Mouse (Mus musculus): ENCODE results near the gene 2900026A02Rik. TPM values are rescaled to one million over a fixed set of nuclear protein-coding genes. Genes with fewer than 3 reads are reported as not detected.

Gene 2900026A02Rik
- polyA plus RNA-seq, 1 experiment, result 32.0 TPM

- no peak for DNase-seq
- WGBS, result 33% methylated on average over 11 of the region's 11 CpGs
These were observed 6.6 kb downstream of the 2900026A02Rik start for GRCm38 (mm10) chr5:113214455-113214854.

GRCm38 (mm10) chr5:113214041-113214440 is 7.0 kb downstream of the 2900026A02Rik start:
- no peak for DNase-seq

More at GRCm38 (mm10) chr5:113214455-113214854, 6.6 kb downstream of the 2900026A02Rik start:
- TF ChIP-seq CTCF (IDR thresholded peaks at IDR 0.05; ENCODE audit: insufficient read depth, low read length) (no peak), POLR2A (IDR thresholded peaks at IDR 0.05; ENCODE audit: borderline replicate concordance, extremely low read depth, low read depth, low read length) (no peak)
- Histone ChIP-seq H3K4me1 (ENCODE audit: control insufficient read depth, insufficient read depth, low read length) (peaks cover 33% of the 10 kb centered on the region), H3K4me3 (replicated peaks; ENCODE audit: extremely low read depth, low read depth, low read length) (no peak overlapping the region)

GRCm38 (mm10) chr5:113212156-113212835 is 8.7 kb downstream of the 2900026A02Rik start:
- Histone ChIP-seq H3K4me3 (replicated peaks; ENCODE audit: extremely low read depth, low read depth, low read length) (no peak overlapping the region), H3K4me1 (ENCODE audit: control insufficient read depth, insufficient read depth, low read length) (peaks cover 36% of the 10 kb centered on the region)
- 51% methylated on average over 10 of the region's 10 CpGs for WGBS
- TF ChIP-seq POLR2A (IDR thresholded peaks at IDR 0.05; ENCODE audit: borderline replicate concordance, extremely low read depth, low read depth, low read length) (no peak), CTCF (IDR thresholded peaks at IDR 0.05; ENCODE audit: insufficient read depth, low read length) (no peak)
- DNase-seq, result no peak

More at GRCm38 (mm10) chr5:113214041-113214440, 7.0 kb downstream of the 2900026A02Rik start:
- no peak overlapping the region for H3K4me3 ChIP-seq (replicated peaks; ENCODE audit: extremely low read depth, low read depth, low read length)
- H3K4me1 ChIP-seq (ENCODE audit: control insufficient read depth, insufficient read depth, low read length), result peaks cover 35% of the 10 kb centered on the region
- 60% methylated on average over 8 of the region's 8 CpGs for WGBS
- TF ChIP-seq POLR2A (IDR thresholded peaks at IDR 0.05; ENCODE audit: borderline replicate concordance, extremely low read depth, low read depth, low read length), result no peak
- no peak for TF ChIP-seq CTCF (IDR thresholded peaks at IDR 0.05; ENCODE audit: insufficient read depth, low read length)

- WGBS, result 53% methylated on average over 6 of the region's 6 CpGs
- no peak for DNase-seq
- H3K4me3 ChIP-seq (replicated peaks; ENCODE audit: extremely low read depth, low read depth, low read length), result no peak overlapping the region
- TF ChIP-seq CTCF (IDR thresholded peaks at IDR 0.05; ENCODE audit: insufficient read depth, low read length) (no peak), POLR2A (IDR thresholded peaks at IDR 0.05; ENCODE audit: borderline replicate concordance, extremely low read depth, low read depth, low read length) (0 out of 2 replicates have a peak, but pooled peaks have one; percentile 13)
- peaks cover 39% of the 10 kb centered on the region for H3K4me1 ChIP-seq (ENCODE audit: control insufficient read depth, insufficient read depth, low read length)
These were observed 10.7 kb downstream of the 2900026A02Rik start for GRCm38 (mm10) chr5:113210314-113210713.

GRCm38 (mm10) chr5:113209898-113210297 is 11.1 kb downstream of the 2900026A02Rik start:
- H3K4me3 ChIP-seq (replicated peaks; ENCODE audit: extremely low read depth, low read depth, low read length), result no peak overlapping the region
- DNase-seq, result no peak
- no peak for TF ChIP-seq POLR2A (IDR thresholded peaks at IDR 0.05; ENCODE audit: borderline replicate concordance, extremely low read depth, low read depth, low read length)
- no peak for TF ChIP-seq CTCF (IDR thresholded peaks at IDR 0.05; ENCODE audit: insufficient read depth, low read length)
- peaks cover 39% of the 10 kb centered on the region for H3K4me1 ChIP-seq (ENCODE audit: control insufficient read depth, insufficient read depth, low read length)
- WGBS, result 41% methylated on average over 13 of the region's 13 CpGs

- Histone ChIP-seq H3K4me3 (replicated peaks; ENCODE audit: extremely low read depth, low read depth, low read length) (no peak overlapping the region), H3K4me1 (ENCODE audit: control insufficient read depth, insufficient read depth, low read length) (peaks cover 39% of the 10 kb centered on the region)
- no peak for DNase-seq
- WGBS, result 35% methylated on average over 11 of the region's 11 CpGs
- TF ChIP-seq POLR2A (IDR thresholded peaks at IDR 0.05; ENCODE audit: borderline replicate concordance, extremely low read depth, low read depth, low read length), result peak; percentile 22; the same call in 1 of the 2 replicates
- TF ChIP-seq CTCF (IDR thresholded peaks at IDR 0.05; ENCODE audit: insufficient read depth, low read length), result no peak
These were observed 11.7 kb downstream of the 2900026A02Rik start for GRCm38 (mm10) chr5:113209401-113209750.

- H3K4me3 ChIP-seq (replicated peaks; ENCODE audit: extremely low read depth, low read depth, low read length), result no peak overlapping the region
- no peak for TF ChIP-seq POLR2A (IDR thresholded peaks at IDR 0.05; ENCODE audit: borderline replicate concordance, extremely low read depth, low read depth, low read length)
- TF ChIP-seq CTCF (IDR thresholded peaks at IDR 0.05; ENCODE audit: insufficient read depth, low read length), result no peak
These were observed 12.2 kb downstream of the 2900026A02Rik start for GRCm38 (mm10) chr5:113208622-113209400.

GRCm38 (mm10) chr5:113208048-113208447 is 13.0 kb downstream of the 2900026A02Rik start:
- DNase-seq, result peak; percentile 41
- WGBS, result 16% methylated on average over 4 of the region's 4 CpGs

More at GRCm38 (mm10) chr5:113208622-113209400, 12.2 kb downstream of the 2900026A02Rik start:
- DNase-seq, result peak; percentile 49
- 27% methylated on average over 11 of the region's 11 CpGs for WGBS
- H3K4me1 ChIP-seq (ENCODE audit: control insufficient read depth, insufficient read depth, low read length), result peaks cover 35% of the 10 kb centered on the region

GRCm38 (mm10) chr5:113206670-113207352 is 14.2 kb downstream of the 2900026A02Rik start:
- Histone ChIP-seq H3K4me3 (replicated peaks; ENCODE audit: extremely low read depth, low read depth, low read length) (no peak overlapping the region), H3K4me1 (ENCODE audit: control insufficient read depth, insufficient read depth, low read length) (peaks cover 26% of the 10 kb centered on the region)
- TF ChIP-seq CTCF (IDR thresholded peaks at IDR 0.05; ENCODE audit: insufficient read depth, low read length), result no peak
- DNase-seq, result no peak
- 23% methylated on average over 9 of the region's 9 CpGs for WGBS

More at GRCm38 (mm10) chr5:113208048-113208447, 13.0 kb downstream of the 2900026A02Rik start:
- TF ChIP-seq POLR2A (IDR thresholded peaks at IDR 0.05; ENCODE audit: borderline replicate concordance, extremely low read depth, low read depth, low read length) (no peak), CTCF (IDR thresholded peaks at IDR 0.05; ENCODE audit: insufficient read depth, low read length) (no peak)
- no peak overlapping the region for H3K4me3 ChIP-seq (replicated peaks; ENCODE audit: extremely low read depth, low read depth, low read length)
- H3K4me1 ChIP-seq (ENCODE audit: control insufficient read depth, insufficient read depth, low read length), result peaks cover 35% of the 10 kb centered on the region
